Mouse (Mus musculus): ENCODE measurements around the gene Olfr535. TPM values are rescaled to one million over a fixed set of nuclear protein-coding genes. Genes with fewer than 3 reads are reported as not detected.

Olfr535 gene
- polyA plus RNA-seq, 1 experiment from 2014 or later: not detected

Other genes with a start within 250 kb of the Olfr535 start
- not detected in 2 replicates for gene 5830411N06Rik, start 236.9 kb upstream of the Olfr535 start, polyA plus RNA-seq (2015; fragmentation: Nextera tagmentation; extraction: Ambion mirVana)
- gene Olfr525, start 163.4 kb upstream of the Olfr535 start, polyA plus RNA-seq (2015; fragmentation: Nextera tagmentation; extraction: Ambion mirVana): not detected in 2 replicates
- not detected in 2 replicates for gene Olfr527, start 150.2 kb upstream of the Olfr535 start, polyA plus RNA-seq (2015; fragmentation: Nextera tagmentation; extraction: Ambion mirVana)
- not detected in 2 replicates for gene Olfr60, start 122.5 kb upstream of the Olfr535 start, polyA plus RNA-seq (2015; fragmentation: Nextera tagmentation; extraction: Ambion mirVana)
- not detected in 2 replicates for gene Olfr530, start 107.9 kb upstream of the Olfr535 start, polyA plus RNA-seq (2015; fragmentation: Nextera tagmentation; extraction: Ambion mirVana)
- gene Olfr531, start 81.3 kb upstream of the Olfr535 start, polyA plus RNA-seq (2015; fragmentation: Nextera tagmentation; extraction: Ambion mirVana): not detected in 2 replicates
- not detected in 2 replicates for gene Olfr532, start 62.6 kb upstream of the Olfr535 start, polyA plus RNA-seq (2015; fragmentation: Nextera tagmentation; extraction: Ambion mirVana)
- gene Olfr533, start 20.8 kb upstream of the Olfr535 start, polyA plus RNA-seq (2015; fragmentation: Nextera tagmentation; extraction: Ambion mirVana): not detected in 2 replicates
- gene Olfr536, start 23.2 kb downstream of the Olfr535 start, polyA plus RNA-seq (2015; fragmentation: Nextera tagmentation; extraction: Ambion mirVana): not detected in 2 replicates
- not detected in 2 replicates for gene Olfr538, start 83.7 kb downstream of the Olfr535 start, polyA plus RNA-seq (2015; fragmentation: Nextera tagmentation; extraction: Ambion mirVana)
- not detected in 2 replicates for gene Olfr46, start 117.1 kb downstream of the Olfr535 start, polyA plus RNA-seq (2015; fragmentation: Nextera tagmentation; extraction: Ambion mirVana)
- gene Olfr61, start 144.8 kb downstream of the Olfr535 start, polyA plus RNA-seq (2015; fragmentation: Nextera tagmentation; extraction: Ambion mirVana): not detected in 2 replicates
- not detected in 2 replicates for gene Olfr53, start 162.2 kb downstream of the Olfr535 start, polyA plus RNA-seq (2015; fragmentation: Nextera tagmentation; extraction: Ambion mirVana)
- gene Olfr539, start 175.7 kb downstream of the Olfr535 start, polyA plus RNA-seq (2015; fragmentation: Nextera tagmentation; extraction: Ambion mirVana): 0.01 TPM in 2 replicates
- not detected in 2 replicates for gene Olfr45, start 197.7 kb downstream of the Olfr535 start, polyA plus RNA-seq (2015; fragmentation: Nextera tagmentation; extraction: Ambion mirVana)
- not detected in 2 replicates for gene Olfr541, start 213.1 kb downstream of the Olfr535 start, polyA plus RNA-seq (2015; fragmentation: Nextera tagmentation; extraction: Ambion mirVana)